Mouse (Mus musculus) heart, embryonic 11.5 days (tissue): ENCODE results near the gene Vps13c. TPM values are rescaled to one million over a fixed set of nuclear protein-coding genes. Genes with fewer than 3 reads are reported as not detected.

Experiments
- ATAC-seq: fragments of 200-750 bp; cut with Nextera tagmentation; replicated peaks from 2 replicates; pipeline ENCODE4 v1.8.0; 2017; ENCODE audit warnings: moderate library complexity; ENCODE audit not compliant: insufficient number of reproducible peaks, low FRiP score, low TSS enrichment
- H3K27ac ChIP-seq: fragments of 300-500 bp; sonication (generic); 2 replicates; pipeline ENCODE4 v1.5.1; 2014; ENCODE audit warnings: mild to moderate bottlenecking, low read depth, low read length
- H3K27me3 ChIP-seq: fragments of 300-500 bp; sonication (generic); 2 replicates; pipeline ENCODE4 v1.6.1; 2014; ENCODE audit warnings: mild to moderate bottlenecking, low read length, mixed read lengths; ENCODE audit not compliant: control insufficient read depth, insufficient read depth
- H3K36me3 ChIP-seq: fragments of 300-500 bp; sonication (generic); 2 replicates; pipeline ENCODE4 v1.6.1; 2014; ENCODE audit warnings: mild to moderate bottlenecking, low read length, moderate library complexity, mixed read lengths; ENCODE audit not compliant: control insufficient read depth, insufficient read depth
- H3K4me1 ChIP-seq: fragments of 300-500 bp; sonication (generic); 2 replicates; pipeline ENCODE4 v1.6.1; 2014; ENCODE audit warnings: low read length; ENCODE audit not compliant: control insufficient read depth, insufficient read depth
- H3K4me2 ChIP-seq: fragments of 300-500 bp; sonication (generic); 2 replicates; pipeline ENCODE4 v1.6.1; 2014; ENCODE audit warnings: mild to moderate bottlenecking, moderate library complexity
- H3K4me3 ChIP-seq: fragments of 300-500 bp; sonication (generic); 2 replicates; pipeline ENCODE4 v1.5.1; 2014; ENCODE audit warnings: low read depth, low read length
- H3K9ac ChIP-seq: fragments of 300-500 bp; sonication (generic); 2 replicates; pipeline ENCODE4 v1.6.1; 2014; ENCODE audit warnings: mild to moderate bottlenecking, low read depth, low read length, moderate library complexity
- H3K9me3 ChIP-seq: fragments of 300-500 bp; sonication (generic); replicated peaks from 2 replicates; pipeline ENCODE4 v1.6.1; 2016; ENCODE audit warnings: low read length; ENCODE audit not compliant: control insufficient read depth
- WGBS: fragments of 180-500 bp; shearing (Covaris S2); extraction: QIAGEN DNeasy Blood & Tissue Kit; methylation state at CpG from one replicate; pipeline ENCODE4 v1.1.7; 2014; ENCODE audit not compliant: insufficient replicate concordance; 5-methylcytosine and 5-hydroxymethylcytosine counted together
- polyA plus RNA-seq: library from polyadenylated mRNA; unstranded; fragments of >200 nt; fragmentation: Nextera tagmentation; extraction: Ambion mirVana; gene quantifications from 2 replicates; pipeline ENCODE4 v1.2.1, GENCODE M21; 2014

Gene Vps13c
- polyA plus RNA-seq, 1 experiment from 2014 or later, result 9.8 TPM

GRCm38 (mm10) chr9:67807000-67807399 lies 33.2 kb upstream of the Vps13c start:
- H3K4me2 ChIP-seq, result peak overlapping the region; percentile 37
- no peak overlapping the region for H3K9ac ChIP-seq
- H3K27me3 ChIP-seq, result no peaks in the 10 kb centered on the region
- H3K36me3 ChIP-seq, result no peaks in the 10 kb centered on the region
- H3K4me3 ChIP-seq, result no peak overlapping the region
- H3K4me1 ChIP-seq, result peaks cover 22% of the 10 kb centered on the region
- H3K27ac ChIP-seq, result peak overlapping the region; percentile 54; the same call in 1 of the 2 replicates
- 21% methylated on average over 5 of the region's 5 CpGs for WGBS
- no peak; the same call in 1 of the 2 replicates for ATAC-seq
- H3K9me3 ChIP-seq, result no peaks in the 10 kb centered on the region

- peaks cover 26% of the 10 kb centered on the region for H3K4me1 ChIP-seq
- WGBS, result 65% methylated on average over 6 of the region's 6 CpGs
- H3K27me3 ChIP-seq, result no peaks in the 10 kb centered on the region
- no peak overlapping the region for H3K27ac ChIP-seq
- H3K36me3 ChIP-seq, result no peaks in the 10 kb centered on the region
- no peak overlapping the region for H3K4me3 ChIP-seq
- no peaks in the 10 kb centered on the region for H3K9me3 ChIP-seq
- H3K9ac ChIP-seq, result no peak overlapping the region
- no peak for ATAC-seq
- H3K4me2 ChIP-seq, result no peak overlapping the region
These were observed 29.7 kb upstream of the Vps13c start for GRCm38 (mm10) chr9:67810527-67810926.

- no peak for ATAC-seq
- H3K9ac ChIP-seq, result no peak overlapping the region
- 86% methylated on average over 3 of the region's 3 CpGs for WGBS
- peaks cover 25% of the 10 kb centered on the region for H3K4me1 ChIP-seq
- no peak overlapping the region for H3K4me3 ChIP-seq
- H3K36me3 ChIP-seq, result no peaks in the 10 kb centered on the region
- no peak overlapping the region for H3K27ac ChIP-seq
- no peaks in the 10 kb centered on the region for H3K27me3 ChIP-seq
- H3K4me2 ChIP-seq, result no peak overlapping the region
- H3K9me3 ChIP-seq, result no peaks in the 10 kb centered on the region
These were observed 29.1 kb upstream of the Vps13c start for GRCm38 (mm10) chr9:67811116-67811515.

- no peak overlapping the region for H3K9ac ChIP-seq
- H3K27me3 ChIP-seq, result no peaks in the 10 kb centered on the region
- no peak for ATAC-seq
- no peaks in the 10 kb centered on the region for H3K9me3 ChIP-seq
- H3K36me3 ChIP-seq, result no peaks in the 10 kb centered on the region
- no peak overlapping the region for H3K4me2 ChIP-seq
- H3K27ac ChIP-seq, result no peak overlapping the region
- peaks cover 19% of the 10 kb centered on the region for H3K4me1 ChIP-seq
- WGBS, result 67% methylated on average over 4 of the region's 4 CpGs
- H3K4me3 ChIP-seq, result no peak overlapping the region
These were observed 27.0 kb upstream of the Vps13c start for GRCm38 (mm10) chr9:67813171-67813570.

- Histone ChIP-seq H3K27me3 (no peaks in the 10 kb centered on the region), H3K9me3 (no peaks in the 10 kb centered on the region), H3K4me3 (no peak overlapping the region), H3K36me3 (no peaks in the 10 kb centered on the region), H3K4me2 (no peak overlapping the region), H3K4me1 (peaks cover 23% of the 10 kb centered on the region), H3K27ac (peak overlapping the region; percentile 67), H3K9ac (no peak overlapping the region)
- no peak for ATAC-seq
- 10% methylated on average over 8 of the region's 8 CpGs for WGBS
These were observed 26.4 kb upstream of the Vps13c start for GRCm38 (mm10) chr9:67813665-67814337.

GRCm38 (mm10) chr9:67816172-67816928 lies 23.8 kb upstream of the Vps13c start:
- no peak overlapping the region for H3K9ac ChIP-seq
- 67% methylated on average over 2 of the region's 2 CpGs for WGBS
- H3K27me3 ChIP-seq, result no peaks in the 10 kb centered on the region
- H3K27ac ChIP-seq, result no peak overlapping the region
- H3K4me2 ChIP-seq, result no peak overlapping the region
- no peaks in the 10 kb centered on the region for H3K9me3 ChIP-seq
- peaks cover 19% of the 10 kb centered on the region for H3K4me1 ChIP-seq
- no peaks in the 10 kb centered on the region for H3K36me3 ChIP-seq
- H3K4me3 ChIP-seq, result no peak overlapping the region
- ATAC-seq, result no peak

- Histone ChIP-seq H3K4me1 (peaks cover 19% of the 10 kb centered on the region), H3K4me2 (peak overlapping the region; percentile 43), H3K9me3 (no peaks in the 10 kb centered on the region), H3K27ac (peak overlapping the region; percentile 93), H3K4me3 (no peak overlapping the region; the same call in 1 of the 2 replicates), H3K9ac (no peak overlapping the region; the same call in 1 of the 2 replicates), H3K36me3 (no peaks in the 10 kb centered on the region), H3K27me3 (no peaks in the 10 kb centered on the region)
- WGBS, result 22% methylated on average over 10 of the region's 10 CpGs
- ATAC-seq, result peak; percentile 73
These were observed 22.1 kb upstream of the Vps13c start for GRCm38 (mm10) chr9:67817898-67818667.

GRCm38 (mm10) chr9:67818668-67818950 lies 21.6 kb upstream of the Vps13c start:
- no peaks in the 10 kb centered on the region for H3K9me3 ChIP-seq
- H3K4me3 ChIP-seq, result no peak overlapping the region
- 42% methylated on average over 4 of the region's 4 CpGs for WGBS
- no peaks in the 10 kb centered on the region for H3K27me3 ChIP-seq
- no peak overlapping the region; the same call in 1 of the 2 replicates for H3K9ac ChIP-seq
- peaks cover 18% of the 10 kb centered on the region for H3K4me1 ChIP-seq
- peak overlapping the region; percentile 93 for H3K27ac ChIP-seq
- H3K4me2 ChIP-seq, result no peak overlapping the region
- ATAC-seq, result no peak
- H3K36me3 ChIP-seq, result no peaks in the 10 kb centered on the region
